Mouse (Mus musculus) Patski (cell line): ENCODE measurements around the gene Gm7145. TPM values are rescaled to one million over a fixed set of nuclear protein-coding genes. Genes with fewer than 3 reads are reported as not detected.
"Not testable (repeated sequence)": the region's sequence is repeated elsewhere in the genome, so short reads cannot be mapped to it uniquely, and the experiment has no call there.

ENCODE experiments used
- ATAC-seq: fragments of 100-300 bp; one replicate; pipeline ENCODE4 v1.8.0; 2021
- CTCF ChIA-PET: fragments of 350-600 bp; sonication (Branson Sonifier 250); formaldehyde crosslinking; loops from one replicate; lab custom pipeline; 2022; ENCODE audit warnings: inconsistent platforms; lab: Charles Lee
- POLR2A ChIA-PET: fragments of 350-600 bp; sonication (Branson Sonifier 250); formaldehyde crosslinking; loops from one replicate; lab custom pipeline; 2022; ENCODE audit warnings: antibody characterized with exemption, inconsistent platforms; lab: Charles Lee
- DNase-seq: peaks from one replicate; pipeline ENCODE4 v3.0.0-alpha.2; 2011; ENCODE audit warnings: low read depth, low spot score
- H3K27me3 ChIP-seq: fragments of 371-371 bp; one replicate; pipeline ENCODE4 v1.5.1; 2021
- CTCF ChIP-seq: fragments of 100-300 bp; IDR thresholded peaks from one replicate; pipeline ENCODE4 v1.5.1; 2021
- in situ Hi-C: fragments of 300-500 bp; cut with MboI; formaldehyde crosslinking; loops from 3 replicates; pipeline ENCODE4 v1.11.1; 2018; ENCODE audit warnings: low pct_unique_long_range_greater_than_20kb, mixed read lengths
- polyA plus RNA-seq: library from polyadenylated mRNA; unstranded; gene quantifications from one replicate; pipeline ENCODE4 v1.2.3, GENCODE M21; 2021

The Gm7145 gene
- polyA plus RNA-seq: not detected

DNA sequence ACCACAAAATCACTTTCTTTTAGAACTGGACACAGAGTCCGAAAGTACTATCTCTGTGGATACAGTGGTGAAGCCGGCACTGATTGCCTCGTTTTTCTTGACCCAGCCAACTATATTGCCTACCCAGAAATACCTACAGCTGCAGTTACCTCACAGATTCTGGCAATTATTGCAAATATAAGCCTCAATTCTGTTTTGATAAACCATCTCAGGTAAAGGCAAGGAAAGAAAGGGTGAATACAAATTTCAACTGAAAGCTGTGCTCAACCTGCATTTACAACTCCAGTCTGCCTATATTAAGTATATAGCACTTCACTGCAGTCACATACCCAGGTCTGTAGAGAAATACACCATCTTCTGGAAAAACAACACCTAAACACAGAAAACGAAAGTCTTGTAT, at the start of gene Gm7145:
TSS of gene Gm7145 (plus strand) at position 301 of the 400 bp plus-strand sequence.
- ATAC-seq (no peak), DNase-seq (no peak)
- no peaks in the 10 kb centered on the region for H3K27me3 ChIP-seq
- POLR2A ChIA-PET: no interaction called here
- no peak for TF ChIP-seq CTCF
- in situ Hi-C loops: no loop called here
- CTCF ChIA-PET: no interaction called here

DNA sequence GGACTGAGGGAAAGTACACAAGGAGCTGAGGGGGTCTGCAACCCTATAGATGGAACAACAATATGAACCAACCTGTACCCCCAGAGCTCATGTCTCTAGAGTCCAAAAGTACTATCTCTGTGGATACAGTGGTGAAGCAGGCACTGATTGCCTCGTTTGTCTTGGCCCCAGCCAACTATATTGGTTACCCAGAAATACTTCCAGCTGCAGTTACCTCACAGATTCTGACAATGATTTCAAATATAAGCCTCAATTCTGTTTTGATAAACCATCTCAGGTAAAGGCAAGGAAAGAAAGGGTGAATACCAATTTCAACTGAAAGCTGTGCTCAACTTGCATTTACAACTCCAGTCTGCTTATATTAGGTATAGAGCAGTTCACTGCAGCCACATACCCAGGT, 38.0 kb upstream of the Gm7145 start, which contains the start of gene Gm28168:
TSS of gene Gm28168 (plus strand) at position 301 of the 400 bp plus-strand sequence.
- DNase-seq, H3K27me3 ChIP-seq, ATAC-seq, in situ Hi-C loops, CTCF ChIA-PET, POLR2A ChIA-PET: not testable (repeated sequence)

DNA sequence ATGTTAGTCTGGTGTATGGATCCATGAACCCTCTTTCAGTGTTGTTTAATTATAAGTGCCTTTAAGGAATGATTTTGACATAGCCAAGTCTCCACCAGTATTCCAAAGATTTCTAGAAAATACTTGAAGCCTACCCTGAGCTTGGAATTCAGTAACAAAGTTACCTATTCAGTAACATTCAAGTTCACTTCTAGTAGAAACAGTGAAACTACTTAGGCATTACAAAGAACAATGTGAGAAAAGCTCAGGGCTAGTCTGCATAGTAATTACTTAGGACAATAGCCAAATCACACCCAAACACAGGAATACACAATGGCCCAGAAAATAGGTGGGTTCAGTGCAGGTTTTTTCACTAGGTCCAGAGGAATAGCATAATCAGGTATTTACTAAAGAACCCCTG, 38.1 kb downstream of the Gm7145 start:
- CTCF ChIA-PET, POLR2A ChIA-PET, H3K27me3 ChIP-seq, in situ Hi-C loops, DNase-seq, ATAC-seq: not testable (repeated sequence)

DNA sequence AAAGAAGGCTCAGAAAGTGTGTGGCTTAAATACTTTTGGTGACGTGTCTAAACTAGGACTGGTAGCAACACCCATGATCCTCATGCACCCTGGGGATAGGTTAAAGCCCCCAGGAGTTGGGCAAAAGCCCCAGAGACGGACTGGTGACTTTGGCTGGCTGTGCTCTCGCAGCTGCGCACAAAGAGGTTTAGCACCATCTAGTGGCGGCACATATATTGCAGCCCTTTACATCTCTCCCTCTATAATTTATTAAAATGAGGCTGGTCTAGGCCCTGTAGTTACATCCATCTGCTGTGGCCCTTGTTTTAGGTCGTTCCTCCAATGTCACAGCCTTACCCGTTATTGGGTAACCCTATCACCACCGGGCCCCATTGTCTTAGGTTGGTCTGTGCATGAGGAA, 47.0 kb downstream of the Gm7145 start:
- DNase-seq, POLR2A ChIA-PET, in situ Hi-C loops, H3K27me3 ChIP-seq, CTCF ChIA-PET, ATAC-seq: not testable (repeated sequence)
- TF ChIP-seq CTCF: peak; percentile 67

Other genes starting within 250 kb of the Gm7145 start
- not detected for gene B020011L13Rik, start 184.8 kb upstream of the Gm7145 start, polyA plus RNA-seq
- gene Gm28360, start 135.9 kb upstream of the Gm7145 start, polyA plus RNA-seq: not detected
- not detected for gene Gm28168, start 37.9 kb upstream of the Gm7145 start, polyA plus RNA-seq
- not detected for gene Gm29106, start 210.6 kb downstream of the Gm7145 start, polyA plus RNA-seq